Mouse (Mus musculus): ENCODE data around the gene Arfrp1. TPM values are rescaled to one million over a fixed set of nuclear protein-coding genes. Genes with fewer than 3 reads are reported as not detected.
A peak's percentile ranks its signal among the peaks of the same experiment; 100 is the strongest.

Arfrp1 gene
- total RNA-seq (2021): 36.4 and 49.3 TPM in 2 replicates
- long read RNA-seq, experiment 1, transcript Arfrp1-203 (8 exons, 2,447 nt): major isoform, 36 of 61 reads
- long read RNA-seq, experiment 1, partial matches to known transcripts: 4 of 61 reads
- long read RNA-seq, experiment 1, other reads (novel, unspliced or antisense): 21 of 61 reads
- long read RNA-seq, experiment 2, transcript Arfrp1-208 (5 exons, 1,822 nt): minor isoform, 5 of 40 reads
- long read RNA-seq, experiment 2, transcript Arfrp1-203 (8 exons, 2,447 nt): major isoform, 12 of 40 reads
- long read RNA-seq, experiment 2, partial matches to known transcripts: 3 of 40 reads
- long read RNA-seq, experiment 2, other reads (novel, unspliced or antisense): 18 of 40 reads

- peak; percentile 95 for DNase-seq
Measured at GRCm38 (mm10) chr2:181364860-181365596, at the start of gene Arfrp1, which contains the start of gene Zgpat. Arfrp1 (minus strand) TSS chr2:181365404. Zgpat (plus strand) TSS chr2:181364928.

GRCm38 (mm10) chr2:181413141-181413540 lies 47.9 kb upstream of the Arfrp1 start:
- no peak for DNase-seq

- DNase-seq: peak; percentile 81
Measured at GRCm38 (mm10) chr2:181410760-181411473, 45.7 kb upstream of the Arfrp1 start.

GRCm38 (mm10) chr2:181409643-181410042 lies 44.4 kb upstream of the Arfrp1 start:
- DNase-seq: no peak

GRCm38 (mm10) chr2:181403722-181404121 lies 38.5 kb upstream of the Arfrp1 start:
- no peak for DNase-seq

GRCm38 (mm10) chr2:181401497-181401896 lies 36.3 kb upstream of the Arfrp1 start:
- DNase-seq: no peak

GRCm38 (mm10) chr2:181397207-181397761 lies 32.1 kb upstream of the Arfrp1 start:
- DNase-seq: peak; percentile 36

GRCm38 (mm10) chr2:181394086-181394485 lies 28.9 kb upstream of the Arfrp1 start:
- DNase-seq: peak; percentile 52

- peak; percentile 93 for DNase-seq
Measured at GRCm38 (mm10) chr2:181392600-181393213, 27.5 kb upstream of the Arfrp1 start.

- no peak for DNase-seq
Measured at GRCm38 (mm10) chr2:181391541-181391940, 26.3 kb upstream of the Arfrp1 start.

- no peak for DNase-seq
Measured at GRCm38 (mm10) chr2:181391022-181391421, 25.8 kb upstream of the Arfrp1 start.

- DNase-seq: peak; percentile 44
Measured at GRCm38 (mm10) chr2:181390136-181390870, 25.1 kb upstream of the Arfrp1 start.

GRCm38 (mm10) chr2:181386663-181387210 lies 21.5 kb upstream of the Arfrp1 start:
- no peak for DNase-seq

- peak; percentile 73 for DNase-seq
Measured at GRCm38 (mm10) chr2:181385885-181386284, 20.7 kb upstream of the Arfrp1 start.

- peak; percentile 78 for DNase-seq
Measured at GRCm38 (mm10) chr2:181384919-181385391, 19.8 kb upstream of the Arfrp1 start.

- no peak for DNase-seq
Measured at GRCm38 (mm10) chr2:181384463-181384862, 19.3 kb upstream of the Arfrp1 start.

- no peak for DNase-seq
Measured at GRCm38 (mm10) chr2:181381631-181382306, 16.6 kb upstream of the Arfrp1 start.

- no peak for DNase-seq
Measured at GRCm38 (mm10) chr2:181381107-181381506, 15.9 kb upstream of the Arfrp1 start.

- DNase-seq: no peak
Measured at GRCm38 (mm10) chr2:181380251-181380650, 15.0 kb upstream of the Arfrp1 start.

- DNase-seq: no peak
Measured at GRCm38 (mm10) chr2:181379778-181380177, 14.6 kb upstream of the Arfrp1 start, which contains the start of gene Lime1. Lime1 (plus strand) TSS chr2:181380078.

Measured in adrenal gland, postnatal 14 days (tissue).